Mouse (Mus musculus) megakaryocyte, embryonic 14.5 days (primary cell): ENCODE results near the gene Lypla2.

Experiments
- FLI1 ChIP-seq: IDR thresholded peaks from 2 replicates; pipeline ENCODE4 v1.6.1; 2012; ENCODE audit warnings: low read length, inconsistent platforms, mixed read lengths
- GATA1 ChIP-seq: IDR thresholded peaks from 3 replicates; pipeline ENCODE4 v1.6.1; 2012; ENCODE audit warnings: mixed read lengths, low read length, inconsistent platforms, borderline replicate concordance

DNA sequence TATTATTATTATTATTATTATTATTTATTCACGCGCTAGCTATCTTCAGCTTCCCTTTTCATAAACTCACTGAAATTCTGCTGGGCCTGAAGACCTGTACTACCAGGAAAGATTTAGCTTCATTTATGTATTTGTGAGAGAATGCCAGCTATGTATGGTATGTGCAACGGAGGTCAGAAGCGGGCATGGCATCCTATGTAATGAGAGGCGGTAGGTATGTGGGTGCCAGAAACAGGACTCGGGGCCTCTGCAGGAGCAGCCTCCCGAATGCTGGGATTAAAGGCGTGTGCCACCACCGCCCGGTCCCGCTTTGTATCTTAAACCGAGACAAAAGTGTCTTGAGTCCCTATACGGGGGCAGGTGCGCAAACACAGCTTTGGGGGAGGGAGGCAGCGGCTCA, 9.5 kb downstream of the Lypla2 start:
- TF ChIP-seq FLI1 (no peak), GATA1 (no peak)
